8 mouse cellular contexts compared by ENCODE assay signal in genomic region chr6:97205439-97205885, GRCm38 (mm10). TPM values are rescaled to one million over a fixed set of nuclear protein-coding genes. Genes with fewer than 3 reads are reported as not detected.
DNase-seq lines count a peak whose midpoint lies in the region; ATAC-seq lines count a peak whose summit lies in the region.

Gene Uba3, minus strand, starts transcription at chr6:97205647.

- DNase-seq in adipocyte (ENCODE audit: low spot score): peak; percentile 100
- DNase-seq in embryo, embryonic 10 days (ENCODE audit: low spot score): peak; percentile 93
- DNase-seq in gastrocnemius, postnatal 10 days: peak; percentile 100
- peak; percentile 100 for DNase-seq in induced T-regulatory cell, adult 2 months (ENCODE audit: low read depth)
- DNase-seq in left cerebral cortex, adult 9 months (ENCODE audit: low spot score in 2 of 2): peak; percentile 92 to 98
- DNase-seq in right cerebral cortex, postnatal 14 days: peak; percentile 99
- peak; percentile 100 for DNase-seq in urinary bladder, postnatal 36 days (ENCODE audit: low spot score in 2 of 2)

- peak; percentile 94 for ATAC-seq in megakaryocyte progenitor cell, adult 5-6 weeks (replicated peaks; ENCODE audit: poor library complexity)

RNA-seq across cellular contexts. Expression of gene Uba3, which starts in this region (rescaled TPM):
- total RNA-seq in gastrocnemius, postnatal 10 days (2021): 10 to 100 TPM; 50.3 to 51.2 TPM
- 51.9 and 54.4 TPM in 2 replicates for total RNA-seq in megakaryocyte progenitor cell, adult 5-6 weeks (2015)
- 57.9 and 62.8 TPM in 2 replicates for total RNA-seq in megakaryocyte progenitor cell, adult 5-6 weeks (2017)

Comparison
In these comparisons a context has a peak if more than half of its experiments do, and no peak if none do; other contexts are left out.
1. Peak in every context shown above with its lines: DNase-seq and ATAC-seq.